Comparison of ENCODE assay signal across 20 mouse cellular contexts in the genomic region with DNA sequence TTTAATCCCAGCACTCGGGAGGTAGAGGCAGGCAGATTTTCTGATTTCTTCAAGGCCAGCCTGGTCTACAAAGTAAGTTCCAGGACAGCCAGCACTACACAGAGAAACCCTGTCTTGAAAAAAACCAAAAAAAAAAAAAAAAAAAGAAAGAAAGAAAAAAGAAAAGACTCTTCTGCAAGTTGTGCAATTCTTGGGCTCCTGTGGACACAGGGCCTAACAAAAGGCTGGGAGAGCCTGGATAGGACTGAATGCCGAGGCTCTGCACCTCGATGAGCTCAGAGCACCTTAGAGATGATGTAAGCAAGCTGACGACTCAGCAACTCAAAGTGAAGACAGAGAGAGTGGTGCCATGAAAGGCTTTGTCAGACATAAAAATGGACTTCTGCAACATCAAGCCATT. TPM values are rescaled to one million over a fixed set of nuclear protein-coding genes. Genes with fewer than 3 reads are reported as not detected.
"Had no signal": no experiment of that assay in that cellular context is flagged by ENCODE, and none has a peak within 500 bp of the region (broad histone marks: within the 10 kb centered on the region; RNA-seq: fewer than 3 reads in every experiment).

No protein-coding gene starts in this region.

- H3K27me3 ChIP-seq: limb, embryonic 15.5 days; liver, embryonic 15.5 days; lung, embryonic 15.5 days; midbrain, embryonic 12.5 days; midbrain, embryonic 15.5 days had no signal

- ATAC-seq: midbrain, embryonic 15.5 days had no signal

- H3K4me1 ChIP-seq: liver, embryonic 15.5 days; midbrain, embryonic 12.5 days; midbrain, embryonic 15.5 days had no signal

- DNase-seq: kidney, adult 18-20 months; kidney, adult 9 months; kidney, postnatal 25 days; layer of hippocampus, adult 9-11 months; lung, adult 18-20 months; lung, postnatal 14 days; lung, postnatal 4 days; thymus, adult 18-20 months; thymus, postnatal 25 days had no signal

- H3K4me3 ChIP-seq: limb, embryonic 15.5 days; liver, embryonic 15.5 days; lung, embryonic 15.5 days; midbrain, embryonic 12.5 days; midbrain, embryonic 15.5 days had no signal

- H3K9me3 ChIP-seq: limb, embryonic 15.5 days; liver, embryonic 15.5 days; lung, embryonic 15.5 days; midbrain, embryonic 12.5 days; midbrain, embryonic 15.5 days had no signal

- H3K9ac ChIP-seq: limb, embryonic 15.5 days; liver, embryonic 15.5 days; lung, embryonic 15.5 days; midbrain, embryonic 12.5 days; midbrain, embryonic 15.5 days had no signal

- H3K27ac ChIP-seq: liver, embryonic 15.5 days; lung, embryonic 15.5 days; midbrain, embryonic 12.5 days; midbrain, embryonic 15.5 days had no signal

- H3K4me2 ChIP-seq: limb, embryonic 15.5 days; liver, embryonic 11.5 days; liver, embryonic 15.5 days; lung, embryonic 15.5 days; midbrain, embryonic 12.5 days; midbrain, embryonic 15.5 days had no signal

RNA-seq across cellular contexts. Expression of a gene that starts 22.8 kb away (rescaled TPM):
- total RNA-seq: megakaryocyte progenitor cell, adult 5-6 weeks; megakaryocyte-erythroid progenitor cell, adult 5-6 weeks; monocyte, adult 5-6 weeks had no signal
- polyA plus RNA-seq: liver, embryonic 11.5 days; liver, embryonic 15.5 days; small intestine, adult 2 months; spleen, adult 2 months had no signal
